Mouse (Mus musculus) hindbrain, embryonic 15.5 days (tissue): ENCODE results near the gene Nf1. TPM values are rescaled to one million over a fixed set of nuclear protein-coding genes. Genes with fewer than 3 reads are reported as not detected.

Experiments used
- ATAC-seq: fragments of 200-750 bp; cut with Nextera tagmentation; 2 replicates; pipeline ENCODE4 v1.8.0; 2017; ENCODE audit warnings: low read depth, moderate number of reproducible peaks, moderate TSS enrichment; ENCODE audit not compliant: low FRiP score
- H3K27ac ChIP-seq: fragments of 300-500 bp; sonication (generic); replicated peaks from 2 replicates; pipeline ENCODE4 v1.5.1; 2015; ENCODE audit warnings: mild to moderate bottlenecking, inconsistent platforms
- H3K27me3 ChIP-seq: fragments of 300-500 bp; sonication (generic); 2 replicates; pipeline ENCODE4 v1.6.1; 2015; ENCODE audit warnings: control low read depth, inconsistent platforms
- H3K36me3 ChIP-seq: fragments of 300-500 bp; sonication (generic); 2 replicates; pipeline ENCODE4 v1.6.1; 2015; ENCODE audit warnings: control low read depth, inconsistent platforms
- H3K4me1 ChIP-seq: fragments of 300-500 bp; sonication (generic); replicated peaks from 2 replicates; pipeline ENCODE4 v1.6.1; 2015; ENCODE audit warnings: control low read depth, inconsistent platforms
- H3K4me2 ChIP-seq: fragments of 300-500 bp; sonication (generic); 2 replicates; pipeline ENCODE4 v1.6.1; 2015; ENCODE audit warnings: moderate library complexity, mild to moderate bottlenecking, inconsistent platforms
- H3K4me3 ChIP-seq: fragments of 300-500 bp; sonication (generic); 2 replicates; pipeline ENCODE4 v1.5.1; 2015; ENCODE audit warnings: mild to moderate bottlenecking, inconsistent platforms
- H3K9ac ChIP-seq: fragments of 300-500 bp; sonication (generic); 2 replicates; pipeline ENCODE4 v1.6.1; 2015; ENCODE audit warnings: inconsistent platforms
- H3K9me3 ChIP-seq: fragments of 300-500 bp; sonication (generic); 2 replicates; pipeline ENCODE4 v1.6.1; 2016; ENCODE audit warnings: control low read depth, inconsistent platforms
- WGBS: fragments of 180-500 bp; shearing (Covaris S2); methylation state at CpG from one replicate; pipeline ENCODE4 v1.1.7; 2015; 5-methylcytosine and 5-hydroxymethylcytosine counted together
- polyA plus RNA-seq: library from polyadenylated mRNA; unstranded; fragments of >200 nt; fragmentation: Nextera tagmentation; extraction: Ambion mirVana; gene quantifications from 2 replicates; pipeline ENCODE4 v1.2.1, GENCODE M21; 2015

Gene Nf1
- polyA plus RNA-seq, 1 experiment from 2014 or later: 6.1 TPM

GRCm38 (mm10) chr11:79531485-79531884 lies 192.0 kb downstream of the Nf1 start:
- no peak for ATAC-seq
- Histone ChIP-seq H3K27ac (no peak overlapping the region), H3K9ac (no peak overlapping the region), H3K27me3 (no peaks in the 10 kb centered on the region), H3K36me3 (peaks cover 3% of the 10 kb centered on the region; the same call in 1 of the 2 replicates), H3K9me3 (no peaks in the 10 kb centered on the region), H3K4me1 (peaks cover 8% of the 10 kb centered on the region), H3K4me2 (no peak overlapping the region), H3K4me3 (no peak overlapping the region)
- WGBS: 96% methylated on average over 4 of the region's 4 CpGs

GRCm38 (mm10) chr11:79533311-79533710 lies 193.8 kb downstream of the Nf1 start:
- no peak overlapping the region for H3K4me3 ChIP-seq

GRCm38 (mm10) chr11:79533950-79534690 lies 194.6 kb downstream of the Nf1 start:
- H3K9ac ChIP-seq: no peak overlapping the region
- H3K27ac ChIP-seq: peak overlapping the region; percentile 28
- H3K9me3 ChIP-seq: no peaks in the 10 kb centered on the region
- H3K4me2 ChIP-seq: no peak overlapping the region
- peaks cover 8% of the 10 kb centered on the region for H3K4me1 ChIP-seq
- ATAC-seq: no peak
- H3K36me3 ChIP-seq: peaks cover 13% of the 10 kb centered on the region
- 79% methylated on average over 8 of the region's 8 CpGs for WGBS
- H3K4me3 ChIP-seq: no peak overlapping the region
- no peaks in the 10 kb centered on the region for H3K27me3 ChIP-seq

More at GRCm38 (mm10) chr11:79533311-79533710, 193.8 kb downstream of the Nf1 start:
- peaks cover 13% of the 10 kb centered on the region for H3K36me3 ChIP-seq
- H3K9me3 ChIP-seq: no peaks in the 10 kb centered on the region
- H3K27me3 ChIP-seq: no peaks in the 10 kb centered on the region
- H3K27ac ChIP-seq: no peak overlapping the region
- no peak overlapping the region for H3K4me2 ChIP-seq
- ATAC-seq: no peak
- H3K4me1 ChIP-seq: peaks cover 8% of the 10 kb centered on the region
- H3K9ac ChIP-seq: no peak overlapping the region
- WGBS: 91% methylated on average over 6 of the region's 6 CpGs

- no peaks in the 10 kb centered on the region for H3K9me3 ChIP-seq
- no peak overlapping the region for H3K9ac ChIP-seq
- H3K4me2 ChIP-seq: no peak overlapping the region
- no peak for ATAC-seq
- H3K27ac ChIP-seq: no peak overlapping the region
- peaks cover 18% of the 10 kb centered on the region for H3K36me3 ChIP-seq
- no peaks in the 10 kb centered on the region for H3K27me3 ChIP-seq
- WGBS: 94% methylated on average over 4 of the region's 4 CpGs
- peaks cover 8% of the 10 kb centered on the region for H3K4me1 ChIP-seq
- no peak overlapping the region for H3K4me3 ChIP-seq
Observed at GRCm38 (mm10) chr11:79535554-79535953, 196.1 kb downstream of the Nf1 start.

DNA sequence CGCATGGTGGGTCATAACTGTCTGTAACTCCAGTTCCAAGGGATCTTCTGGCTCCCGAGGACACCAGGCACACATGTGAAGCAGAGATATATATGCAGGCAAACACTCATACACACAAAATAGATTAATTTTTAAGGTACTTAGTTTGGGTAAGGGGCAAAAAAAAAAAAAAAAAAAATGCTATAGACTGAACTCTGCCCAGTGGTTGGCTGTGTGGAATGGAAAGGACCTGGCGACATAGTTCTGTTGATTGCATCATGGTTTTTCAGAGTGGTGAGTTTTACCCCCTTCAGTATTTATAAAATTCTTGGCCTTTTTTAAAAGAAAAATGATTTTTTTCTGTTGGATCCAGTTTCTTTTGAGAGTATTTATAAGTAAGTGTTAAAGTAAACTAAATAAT lies 196.8 kb downstream of the Nf1 start:
- 97% methylated on average over 3 of the region's 3 CpGs for WGBS
- H3K4me1 ChIP-seq: peaks cover 8% of the 10 kb centered on the region
- no peak overlapping the region for H3K27ac ChIP-seq
- no peak overlapping the region for H3K4me2 ChIP-seq
- H3K36me3 ChIP-seq: peaks cover 23% of the 10 kb centered on the region
- no peaks in the 10 kb centered on the region for H3K9me3 ChIP-seq
- no peak overlapping the region for H3K4me3 ChIP-seq
- ATAC-seq: no peak
- H3K9ac ChIP-seq: no peak overlapping the region
- H3K27me3 ChIP-seq: no peaks in the 10 kb centered on the region

DNA sequence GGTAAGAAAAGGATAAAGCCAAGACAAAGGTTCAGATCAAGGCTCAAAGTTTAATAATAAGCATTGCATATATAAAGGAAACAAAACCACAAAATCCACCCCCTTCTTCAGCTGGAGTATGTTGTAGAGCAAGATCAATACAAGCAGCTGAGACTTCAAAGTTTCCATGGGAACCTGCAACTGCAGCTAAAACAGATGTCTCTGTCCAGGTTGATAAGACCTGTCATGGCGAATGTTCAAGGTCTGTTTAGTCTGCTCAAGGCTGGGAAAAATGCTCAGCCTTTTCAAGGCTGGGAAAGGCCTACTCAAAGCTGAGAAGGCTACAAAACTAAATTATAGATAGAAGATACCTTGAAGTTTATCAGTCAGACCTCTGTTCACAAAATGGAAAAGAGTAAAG lies 213.1 kb downstream of the Nf1 start:
- H3K36me3 ChIP-seq: peaks cover 80% of the 10 kb centered on the region

GRCm38 (mm10) chr11:79560536-79560935 lies 221.0 kb downstream of the Nf1 start:
- H3K4me1 ChIP-seq: no peaks in the 10 kb centered on the region
- H3K4me2 ChIP-seq: no peak overlapping the region
- WGBS: 92% methylated on average over 4 of the region's 4 CpGs
- no peak for ATAC-seq
- no peaks in the 10 kb centered on the region for H3K9me3 ChIP-seq
- no peaks in the 10 kb centered on the region for H3K27me3 ChIP-seq
- H3K9ac ChIP-seq: no peak overlapping the region
- H3K27ac ChIP-seq: no peak overlapping the region
- H3K4me3 ChIP-seq: no peak overlapping the region
- peaks cover 58% of the 10 kb centered on the region for H3K36me3 ChIP-seq

More for the DNA sequence above, 213.1 kb downstream of the Nf1 start:
- Histone ChIP-seq H3K9ac (no peak overlapping the region), H3K9me3 (no peaks in the 10 kb centered on the region), H3K4me2 (no peak overlapping the region), H3K4me1 (no peaks in the 10 kb centered on the region), H3K27me3 (no peaks in the 10 kb centered on the region), H3K4me3 (no peak overlapping the region), H3K27ac (no peak overlapping the region)
- ATAC-seq: no peak
- 100% methylated on average over 1 of the region's 1 CpGs for WGBS

GRCm38 (mm10) chr11:79563493-79563892 lies 224.0 kb downstream of the Nf1 start:
- H3K27ac ChIP-seq: no peak overlapping the region
- H3K9ac ChIP-seq: no peak overlapping the region
- H3K36me3 ChIP-seq: peaks cover 63% of the 10 kb centered on the region
- no peak overlapping the region for H3K4me2 ChIP-seq
- no peaks in the 10 kb centered on the region for H3K27me3 ChIP-seq
- 93% methylated on average over 7 of the region's 7 CpGs for WGBS
- no peak overlapping the region for H3K4me3 ChIP-seq
- H3K4me1 ChIP-seq: no peaks in the 10 kb centered on the region
- no peak for ATAC-seq
- H3K9me3 ChIP-seq: no peaks in the 10 kb centered on the region

GRCm38 (mm10) chr11:79566947-79567346 lies 227.5 kb downstream of the Nf1 start:
- H3K4me2 ChIP-seq: no peak overlapping the region
- WGBS: 65% methylated on average over 1 of the region's 1 CpGs
- no peaks in the 10 kb centered on the region for H3K4me1 ChIP-seq
- ATAC-seq: no peak
- no peaks in the 10 kb centered on the region for H3K9me3 ChIP-seq
- H3K4me3 ChIP-seq: no peak overlapping the region
- H3K36me3 ChIP-seq: peaks cover 69% of the 10 kb centered on the region
- no peaks in the 10 kb centered on the region for H3K27me3 ChIP-seq
- no peak overlapping the region for H3K9ac ChIP-seq
- H3K27ac ChIP-seq: no peak overlapping the region

DNA sequence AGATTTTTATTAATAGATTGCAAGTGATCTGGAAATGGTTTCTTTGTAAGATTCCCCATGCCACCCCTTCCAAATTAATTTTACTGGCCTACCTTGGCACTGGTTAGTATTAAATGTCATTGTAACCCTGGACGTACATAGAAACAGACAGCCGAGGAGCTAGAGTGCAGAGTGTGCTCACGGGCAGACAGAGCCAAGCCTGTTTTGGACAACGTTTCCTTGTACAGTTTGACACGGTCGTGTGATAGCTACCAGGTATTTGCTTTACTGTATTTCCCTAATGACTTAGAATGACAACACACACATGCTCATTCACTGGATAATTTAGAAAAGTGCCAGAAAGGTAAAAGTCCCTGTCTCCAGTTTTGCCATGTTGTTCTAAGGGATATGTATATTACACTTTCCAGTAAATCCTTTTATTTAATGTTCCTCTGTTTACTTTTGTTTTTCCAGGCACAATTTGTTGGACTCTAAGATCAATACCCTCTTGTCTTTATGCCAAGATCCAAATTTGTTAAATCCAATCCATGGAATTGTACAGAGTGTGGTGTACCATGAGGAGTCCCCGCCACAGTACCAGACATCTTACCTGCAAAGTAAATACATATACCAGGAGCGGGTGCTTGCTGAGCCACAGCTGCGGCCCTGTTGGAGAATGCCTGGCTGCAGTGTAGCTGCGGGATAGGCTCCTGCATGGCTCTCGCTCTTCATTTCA lies 228.9 kb downstream of the Nf1 start:
- Histone ChIP-seq H3K36me3 (peaks cover 69% of the 10 kb centered on the region), H3K4me3 (no peak overlapping the region), H3K9me3 (no peaks in the 10 kb centered on the region), H3K27ac (no peak overlapping the region), H3K4me2 (no peak overlapping the region), H3K9ac (no peak overlapping the region), H3K4me1 (no peaks in the 10 kb centered on the region), H3K27me3 (no peaks in the 10 kb centered on the region)
- no peak for ATAC-seq
- WGBS: 92% methylated on average over 11 of the region's 11 CpGs

DNA sequence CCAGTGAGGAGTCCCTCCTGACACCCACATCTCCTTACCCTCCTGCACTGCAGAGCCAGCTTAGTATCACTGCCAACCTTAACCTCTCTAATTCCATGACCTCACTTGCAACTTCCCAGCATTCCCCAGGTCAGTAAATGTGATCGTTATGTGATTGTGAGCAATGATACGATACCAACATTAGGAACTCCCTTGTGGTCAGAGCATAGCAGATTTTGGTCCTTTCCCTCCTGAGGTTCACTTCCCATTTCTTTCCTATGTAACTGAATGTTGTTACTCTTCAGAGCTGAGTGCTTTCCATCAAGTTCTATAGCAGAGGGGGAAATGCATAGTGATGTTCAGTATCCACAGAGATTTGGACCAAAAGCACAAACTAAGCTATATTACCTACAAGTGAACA lies 230.8 kb downstream of the Nf1 start:
- no peak for ATAC-seq
- Histone ChIP-seq H3K9me3 (no peaks in the 10 kb centered on the region), H3K27ac (no peak overlapping the region), H3K4me2 (no peak overlapping the region), H3K4me3 (no peak overlapping the region), H3K27me3 (no peaks in the 10 kb centered on the region), H3K9ac (no peak overlapping the region), H3K36me3 (peaks cover 68% of the 10 kb centered on the region), H3K4me1 (no peaks in the 10 kb centered on the region)
- 93% methylated on average over 2 of the region's 2 CpGs for WGBS

- no peak overlapping the region for H3K27ac ChIP-seq
- H3K27me3 ChIP-seq: no peaks in the 10 kb centered on the region
- H3K36me3 ChIP-seq: peaks cover 54% of the 10 kb centered on the region
- H3K9me3 ChIP-seq: no peaks in the 10 kb centered on the region
- H3K4me3 ChIP-seq: no peak overlapping the region
- WGBS: 81% methylated on average over 3 of the region's 3 CpGs
- no peaks in the 10 kb centered on the region for H3K4me1 ChIP-seq
- no peak overlapping the region for H3K9ac ChIP-seq
- no peak for ATAC-seq
- no peak overlapping the region for H3K4me2 ChIP-seq
Observed at GRCm38 (mm10) chr11:79573836-79574235, 234.3 kb downstream of the Nf1 start.
